Mouse (Mus musculus) MEL (cell line): ENCODE results near the gene Pgam5. TPM values are rescaled to one million over a fixed set of nuclear protein-coding genes. Genes with fewer than 3 reads are reported as not detected.
A peak's percentile ranks its signal among the peaks of the same experiment; 100 is the strongest.

Source experiments
- DNase-seq: peaks from one replicate; pipeline ENCODE4 v3.0.0; 2011; ENCODE audit warnings: low read depth, low spot score
- H3K27ac ChIP-seq: 2 replicates; pipeline ENCODE4 v1.5.1; 2012; ENCODE audit warnings: low read depth, mild to moderate bottlenecking, control low read depth, low read length, moderate library complexity; ENCODE audit not compliant: control insufficient read depth
- H3K27me3 ChIP-seq, 2 experiments: fragments of 150-350 bp in 1 of 2; sonication (generic) in 1 of 2; 2 replicates each; pipeline ENCODE4 v1.6.1; 2012; ENCODE audit warnings: low read length in 2 of 2, mild to moderate bottlenecking in 2 of 2, improper control_type of control experiment in 1 of 2, moderate library complexity in 1 of 2; ENCODE audit not compliant: insufficient read depth in 2 of 2, control insufficient read depth in 1 of 2
- H3K36me3 ChIP-seq, 2 experiments: 2 replicates each; pipeline ENCODE4 v1.6.1; 2012 to 2014; ENCODE audit warnings: low read length in 2 of 2, improper control_type of control experiment in 1 of 2, inconsistent platforms in 1 of 2, mild to moderate bottlenecking in 1 of 2; ENCODE audit not compliant: insufficient read depth in 2 of 2, control insufficient read depth in 1 of 2
- H3K4me1 ChIP-seq, 2 experiments: fragments of 150-350 bp in 1 of 2; sonication (generic) in 1 of 2; 2 replicates each; pipeline ENCODE4 v1.6.1; 2012; ENCODE audit warnings: low read length in 2 of 2, improper control_type of control experiment in 1 of 2, mild to moderate bottlenecking in 1 of 2; ENCODE audit not compliant: insufficient read depth in 2 of 2, control insufficient read depth in 1 of 2
- H3K4me3 ChIP-seq, 2 experiments: fragments of 150-350 bp in 1 of 2; sonication (generic) in 1 of 2; 2 replicates each; pipeline ENCODE4 v1.5.1; 2012; ENCODE audit warnings: low read depth in 2 of 2, low read length in 2 of 2, mild to moderate bottlenecking in 2 of 2, moderate library complexity in 2 of 2, control low read depth in 1 of 2, improper control_type of control experiment in 1 of 2; ENCODE audit not compliant: control insufficient read depth in 1 of 2, insufficient read depth in 1 of 2
- H3K79me2 ChIP-seq: 2 replicates; pipeline ENCODE4 v1.6.1; 2012; ENCODE audit warnings: mild to moderate bottlenecking, low read length, moderate library complexity; ENCODE audit not compliant: control insufficient read depth, poor library complexity, insufficient read depth
- H3K9ac ChIP-seq: 2 replicates; pipeline ENCODE4 v1.6.1; 2012; ENCODE audit warnings: low read depth, mild to moderate bottlenecking, control low read depth, low read length, moderate library complexity; ENCODE audit not compliant: control insufficient read depth, poor library complexity, severe bottlenecking
- H3K9me3 ChIP-seq: fragments of 150-350 bp; sonication (generic); replicated peaks from 2 replicates; pipeline ENCODE4 v1.6.1; 2012; ENCODE audit warnings: mild to moderate bottlenecking, low read length, improper control_type of control experiment, moderate library complexity; ENCODE audit not compliant: insufficient read depth
- BHLHE40 ChIP-seq: IDR thresholded peaks from 2 replicates; pipeline ENCODE4 v1.6.1; 2012; ENCODE audit warnings: low read depth, mild to moderate bottlenecking, inconsistent platforms, low read length, improper control_type of control experiment, borderline replicate concordance
- CHD2 ChIP-seq: IDR thresholded peaks from 2 replicates; pipeline ENCODE4 v1.6.1; 2011; ENCODE audit warnings: low read length, improper control_type of control experiment
- CTCF ChIP-seq, 3 experiments: IDR thresholded peaks in 2 of 3; conservative IDR thresholded peaks in 1 of 3; 2 replicates each; pipeline ENCODE4 v1.5.1; 2011 to 2012; ENCODE audit warnings: low read length in 3 of 3, low read depth in 2 of 3, mild to moderate bottlenecking in 2 of 3, improper control_type of control experiment in 1 of 3, inconsistent platforms in 1 of 3, mixed read lengths in 1 of 3, moderate library complexity in 1 of 3; ENCODE audit not compliant: control insufficient read depth in 1 of 3, insufficient read depth in 1 of 3, poor library complexity in 1 of 3, severe bottlenecking in 1 of 3
- E2F4 ChIP-seq: IDR thresholded peaks from 2 replicates; pipeline ENCODE4 v1.6.1; 2011; ENCODE audit warnings: low read depth, low read length, improper control_type of control experiment, borderline replicate concordance
- EP300 ChIP-seq, 2 experiments: IDR thresholded peaks; 2 replicates each; pipeline ENCODE4 v1.6.1; 2011; ENCODE audit warnings: improper control_type of control experiment in 2 of 2, low read length in 2 of 2, low read depth in 1 of 2, mild to moderate bottlenecking in 1 of 2
- ETS1 ChIP-seq: IDR thresholded peaks from 2 replicates; pipeline ENCODE4 v1.6.1; 2012; ENCODE audit warnings: low read depth, mild to moderate bottlenecking, inconsistent platforms, low read length, improper control_type of control experiment, moderate library complexity
- GABPA ChIP-seq: IDR thresholded peaks from 2 replicates; pipeline ENCODE4 v1.6.1; 2012; ENCODE audit warnings: low read depth, mild to moderate bottlenecking, inconsistent platforms, low read length, improper control_type of control experiment, moderate library complexity
- GATA1 ChIP-seq: IDR thresholded peaks from 2 replicates; pipeline ENCODE4 v1.6.1; 2011; ENCODE audit warnings: low read depth, low read length, improper control_type of control experiment
- JUND ChIP-seq: IDR thresholded peaks from 2 replicates; pipeline ENCODE4 v1.6.1; 2011; ENCODE audit warnings: low read depth, mild to moderate bottlenecking, improper control_type of control experiment, low read length
- KAT2A ChIP-seq: conservative IDR thresholded peaks from 2 replicates; pipeline ENCODE4 v1.6.1; 2012; ENCODE audit warnings: low read depth, low read length, improper control_type of control experiment, inconsistent platforms
- MAFK ChIP-seq: IDR thresholded peaks from 2 replicates; pipeline ENCODE4 v1.6.1; 2011; ENCODE audit warnings: low read depth, mild to moderate bottlenecking, low read length, improper control_type of control experiment, borderline replicate concordance
- MAZ ChIP-seq: IDR thresholded peaks from 2 replicates; pipeline ENCODE4 v1.6.1; 2012; ENCODE audit warnings: low read depth, mild to moderate bottlenecking, inconsistent platforms, low read length, improper control_type of control experiment
- MEF2A ChIP-seq: IDR thresholded peaks from 2 replicates; pipeline ENCODE4 v1.6.1; 2014; ENCODE audit warnings: low read depth, mild to moderate bottlenecking, inconsistent platforms, low read length, improper control_type of control experiment; ENCODE audit not compliant: poor library complexity, insufficient replicate concordance, severe bottlenecking; ENCODE audit errors: extremely low read depth
- MXI1 ChIP-seq: IDR thresholded peaks from 2 replicates; pipeline ENCODE4 v1.6.1; 2011; ENCODE audit warnings: mild to moderate bottlenecking, low read depth, low read length, improper control_type of control experiment
- MYB ChIP-seq: IDR thresholded peaks from 2 replicates; pipeline ENCODE4 v1.6.1; 2011; ENCODE audit warnings: mild to moderate bottlenecking, low read depth, low read length, improper control_type of control experiment
- NELFE ChIP-seq: IDR thresholded peaks from 2 replicates; pipeline ENCODE4 v1.6.1; 2011; ENCODE audit warnings: low read depth, low read length, improper control_type of control experiment
- NRF1 ChIP-seq: IDR thresholded peaks from 2 replicates; pipeline ENCODE4 v1.6.1; 2014; ENCODE audit warnings: low read depth, mild to moderate bottlenecking, inconsistent platforms, low read length, improper control_type of control experiment, moderate library complexity; ENCODE audit not compliant: poor library complexity, insufficient read depth, severe bottlenecking
- POLR2A ChIP-seq, 2 experiments: IDR thresholded peaks; 2 replicates each; pipeline ENCODE4 v1.6.1; 2011 to 2012; ENCODE audit warnings: low read length in 2 of 2, mild to moderate bottlenecking in 2 of 2, control low read depth in 1 of 2, improper control_type of control experiment in 1 of 2, low read depth in 1 of 2, moderate library complexity in 1 of 2; ENCODE audit not compliant: control insufficient read depth in 1 of 2, insufficient read depth in 1 of 2, poor library complexity in 1 of 2
- POLR2AphosphoS2 ChIP-seq: IDR thresholded peaks from 2 replicates; pipeline ENCODE4 v1.6.1; 2011; ENCODE audit warnings: low read length, improper control_type of control experiment
- POLR2AphosphoS5 ChIP-seq: IDR thresholded peaks from 2 replicates; pipeline ENCODE4 v1.6.1; 2012; ENCODE audit warnings: low read depth, borderline replicate concordance, mild to moderate bottlenecking, inconsistent platforms, low read length, moderate library complexity, mixed read lengths
- RAD21 ChIP-seq: IDR thresholded peaks from 2 replicates; pipeline ENCODE4 v1.6.1; 2011; ENCODE audit warnings: mild to moderate bottlenecking, low read depth, low read length, improper control_type of control experiment
- RCOR1 ChIP-seq: IDR thresholded peaks from 2 replicates; pipeline ENCODE4 v1.6.1; 2012; ENCODE audit warnings: low read depth, mild to moderate bottlenecking, inconsistent platforms, low read length, improper control_type of control experiment
- SIN3A ChIP-seq: IDR thresholded peaks from 2 replicates; pipeline ENCODE4 v1.6.1; 2012; ENCODE audit warnings: low read length, improper control_type of control experiment, inconsistent platforms
- SMC3 ChIP-seq: IDR thresholded peaks from 2 replicates; pipeline ENCODE4 v1.6.1; 2011; ENCODE audit warnings: low read depth, low read length, improper control_type of control experiment
- TBP ChIP-seq: IDR thresholded peaks from 2 replicates; pipeline ENCODE4 v1.8.0; 2011; ENCODE audit warnings: low read depth, low read length, improper control_type of control experiment
- TCF12 ChIP-seq: IDR thresholded peaks from 2 replicates; pipeline ENCODE4 v1.6.1; 2014; ENCODE audit warnings: low read depth, mild to moderate bottlenecking, inconsistent platforms, low read length, improper control_type of control experiment, moderate library complexity
- UBTF ChIP-seq: IDR thresholded peaks from 2 replicates; pipeline ENCODE4 v1.6.1; 2012; ENCODE audit warnings: low read depth, mild to moderate bottlenecking, inconsistent platforms, low read length, improper control_type of control experiment, moderate library complexity, borderline replicate concordance; ENCODE audit not compliant: insufficient read depth
- USF1 ChIP-seq: IDR thresholded peaks from 2 replicates; pipeline ENCODE4 v1.6.1; 2014; ENCODE audit warnings: low read depth, mild to moderate bottlenecking, inconsistent platforms, low read length, improper control_type of control experiment, moderate library complexity
- USF2 ChIP-seq, 2 experiments: IDR thresholded peaks; 2 replicates each; pipeline ENCODE4 v1.6.1; 2011 to 2012; ENCODE audit warnings: improper control_type of control experiment in 2 of 2, low read length in 2 of 2, borderline replicate concordance in 1 of 2, inconsistent platforms in 1 of 2, low read depth in 1 of 2, mild to moderate bottlenecking in 1 of 2; ENCODE audit not compliant: insufficient read depth in 1 of 2
- ZC3H11A ChIP-seq: IDR thresholded peaks from 2 replicates; pipeline ENCODE4 v1.6.1; 2012; ENCODE audit warnings: low read depth, mild to moderate bottlenecking, inconsistent platforms, low read length, improper control_type of control experiment
- ZKSCAN1 ChIP-seq: IDR thresholded peaks from 2 replicates; pipeline ENCODE4 v1.6.1; 2012; ENCODE audit warnings: low read depth, mild to moderate bottlenecking, inconsistent platforms, low read length, improper control_type of control experiment, moderate library complexity
- ZMIZ1 ChIP-seq: IDR thresholded peaks from 2 replicates; pipeline ENCODE4 v1.6.1; 2012; ENCODE audit warnings: low read depth, mild to moderate bottlenecking, inconsistent platforms, low read length, improper control_type of control experiment, moderate library complexity
- ZNF384 ChIP-seq: IDR thresholded peaks from 2 replicates; pipeline ENCODE4 v1.6.1; 2012; ENCODE audit warnings: low read depth, mild to moderate bottlenecking, inconsistent platforms, low read length, improper control_type of control experiment
- polyA plus RNA-seq, 2 experiments: library from polyadenylated mRNA; stranded (reverse) in 1 of 2; unstranded in 1 of 2; fragments of >175 nt in 1 of 2; fragments of >200 nt in 1 of 2; gene quantifications; 2 replicates each; pipeline versions ENCODE4 v1.2.1 to v1.2.4; 2012; ENCODE audit warnings: low replicate concordance in 2 of 2, low read depth in 1 of 2; ENCODE audit not compliant: insufficient read length in 2 of 2, insufficient read depth in 1 of 2, missing spikeins in 1 of 2
- total RNA-seq: library from RNA; depleted of rRNA; stranded (reverse); fragments of 300-350 nt; gene quantifications from 2 replicates; pipeline ENCODE4 v1.2.3, GENCODE M21; 2012; rRNA removed

Pgam5 gene
- total RNA-seq (96.3 and 115 TPM in 2 replicates), polyA plus RNA-seq (10 to 100 TPM in 1 of 2 experiments, not detected in 1; 95.8 TPM)

- peak; percentile 95 for DNase-seq
- Histone ChIP-seq H3K36me3 (peaks cover 6 to 18% of the 10 kb centered on the region in 2 experiments), H3K9me3 (no peaks in the 10 kb centered on the region), H3K4me1 (peaks cover 3 to 18% of the 10 kb centered on the region in 2 experiments; a peak in 3 of 4 replicates), H3K4me3 (peak within 1 kb of the TSS; percentile 94 to 99), H3K27me3 (no peaks in the 10 kb centered on the region), H3K27ac (peak within 1 kb of the TSS; percentile 47), H3K9ac (peak within 1 kb of the TSS; percentile 93), H3K79me2 (peaks cover 25% of the 10 kb centered on the region)
- TF ChIP-seq POLR2A (IDR thresholded peaks at IDR 0.05; ENCODE audit: control insufficient read depth in 1 of 2, insufficient read depth in 1 of 2, low read depth in 1 of 2, low read length in 2 of 2, poor library complexity in 1 of 2) (peak; percentile 84 to 85), E2F4 (no peak), CHD2 (no peak), MYB (no peak), TCF12 (peak; percentile 61), MAFK (no peak), POLR2AphosphoS5 (no peak), MXI1 (peak; percentile 89), ZKSCAN1 (no peak), RAD21 (peak; percentile 45), JUND (no peak), UBTF (no peak), ZNF384 (peak; percentile 93), ZMIZ1 (peak; percentile 67; the same call in 1 of the 2 replicates), BHLHE40 (peak; percentile 40; the same call in 1 of the 2 replicates), NRF1 (no peak), KAT2A (peak; percentile 62; the same call in 1 of the 2 replicates), MAZ (peak; percentile 95), SMC3 (peak; percentile 51; the same call in 1 of the 2 replicates), EP300 (IDR thresholded peaks at IDR 0.05; ENCODE audit: low read depth in 1 of 2, low read length in 2 of 2) (0 out of 4 replicates have a peak, but pooled peaks of 1 of the 2 experiments have one; percentile 15), USF2 (IDR thresholded peaks at IDR 0.05; ENCODE audit: borderline replicate concordance in 1 of 2, insufficient read depth in 1 of 2, low read depth in 1 of 2, low read length in 2 of 2) (no peak), SIN3A (peak; percentile 89), NELFE (peak; percentile 79), RCOR1 (no peak), POLR2AphosphoS2 (peak; percentile 92), ZC3H11A (no peak), TBP (peak; percentile 39; the same call in 1 of the 2 replicates), CTCF (IDR thresholded peaks at IDR 0.05 in 2 of 3, conservative IDR thresholded peaks at IDR 0.05 in 1 of 3; ENCODE audit: control insufficient read depth in 1 of 3, insufficient read depth in 1 of 3, low read depth in 2 of 3, low read length in 3 of 3, poor library complexity in 1 of 3, severe bottlenecking in 1 of 3) (peak; percentile 41 to 86 (median 74)), MEF2A (no peak), GATA1 (no peak), GABPA (no peak), USF1 (peak; percentile 25; the same call in 1 of the 2 replicates), ETS1 (peak; percentile 47; the same call in 1 of the 2 replicates)
Observed at GRCm38 (mm10) chr5:110269141-110270101, at the start of gene Pgam5. Pgam5 (minus strand) TSS chr5:110269913.
